Mouse (Mus musculus): ENCODE data around the gene Fam122b. TPM values are rescaled to one million over a fixed set of nuclear protein-coding genes. Genes with fewer than 3 reads are reported as not detected.

Gene Fam122b
- 1 to 10 TPM; 5.6 to 6.1 TPM for total RNA-seq (2023)

DNA sequence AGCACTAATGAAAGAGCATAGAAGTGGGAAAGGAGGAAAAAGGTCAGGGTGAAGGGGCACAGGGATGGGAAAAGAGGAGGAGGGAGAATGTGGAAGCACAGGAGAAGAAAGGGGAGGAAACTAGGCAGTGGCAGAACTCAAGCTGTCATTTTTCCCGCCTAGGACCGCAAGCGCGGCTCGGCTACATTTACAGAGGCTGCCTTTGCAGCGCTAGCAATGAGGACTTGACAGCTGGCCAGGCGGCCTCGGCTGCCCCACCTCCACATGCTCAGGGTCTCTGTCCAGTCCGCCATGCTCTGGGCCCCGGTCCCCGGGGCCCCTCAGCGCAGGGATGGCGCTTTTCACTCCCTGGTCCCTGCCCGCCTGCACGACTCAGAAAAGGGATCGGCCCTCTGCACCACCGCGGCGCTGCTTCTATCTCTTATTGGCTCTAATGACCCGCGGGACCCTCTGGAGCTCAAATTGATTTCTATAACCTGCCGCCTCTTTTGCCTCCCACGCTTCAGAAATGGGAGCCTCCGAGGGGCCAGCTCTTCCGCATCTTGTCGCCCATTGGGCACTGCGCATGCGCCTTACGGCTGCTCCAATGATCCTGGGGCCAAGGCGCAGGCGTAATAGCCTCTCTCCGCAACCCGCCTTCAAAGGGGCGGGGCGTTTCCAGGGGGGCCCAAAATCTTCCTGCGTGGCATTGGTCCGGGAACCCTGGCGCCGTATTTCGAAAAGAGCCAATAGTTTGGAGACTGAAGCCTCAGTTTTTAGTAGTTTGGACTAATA lies at the start of gene Fam122b:
TSS of gene Fam122b (minus strand) at position 517 of the 774 bp plus-strand sequence.

DNA sequence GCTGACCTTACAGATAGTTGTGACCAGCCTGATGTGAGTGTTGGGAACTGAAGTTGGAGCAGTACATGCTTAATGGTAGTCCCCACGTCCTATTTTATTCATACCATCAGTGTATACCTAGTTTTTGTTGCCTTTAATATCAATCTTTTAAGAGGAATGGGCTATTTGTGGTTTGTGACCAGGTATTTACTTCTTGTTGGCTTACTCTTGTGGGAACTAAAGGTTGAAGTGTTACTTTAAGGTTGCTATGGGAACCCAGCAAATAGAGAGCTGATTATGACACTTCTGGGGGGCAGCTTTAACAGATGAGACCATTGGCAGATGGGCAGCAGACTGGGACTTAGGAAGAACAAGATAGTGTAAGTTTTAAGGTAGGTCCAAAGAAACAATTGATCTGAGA lies 3.5 kb upstream of the Fam122b start, which contains the start of gene Fam122c:
TSS of gene Fam122c (plus strand) at position 301 of the 400 bp plus-strand sequence.

DNA sequence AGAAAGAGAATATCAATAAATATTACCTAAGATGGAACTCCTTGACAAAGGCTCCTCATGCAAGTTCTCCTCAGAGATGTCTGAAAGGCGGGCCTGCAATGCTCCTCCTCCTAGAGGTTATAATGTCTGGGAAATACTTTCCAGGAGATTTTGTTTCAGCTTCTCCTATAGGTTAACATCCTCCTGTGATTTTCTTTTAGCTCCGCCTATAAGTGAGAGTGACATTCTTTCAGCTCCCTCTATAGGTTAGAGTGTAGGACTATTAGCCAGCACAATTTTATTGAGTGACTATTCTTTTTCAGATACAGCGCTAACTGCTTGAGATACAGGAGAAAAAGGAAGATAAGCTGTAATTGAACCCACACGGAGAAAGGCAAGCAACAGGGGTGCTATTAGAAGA lies 29.6 kb downstream of the Fam122b start, which contains the start of gene Plac1:
TSS of gene Plac1 (minus strand) at position 101 of the 400 bp plus-strand sequence.

Other genes starting within 250 kb of the Fam122b start
- not detected for gene Plac1, start 29.7 kb downstream of the Fam122b start, total RNA-seq (2023)
- gene Fam122c, start 3.6 kb upstream of the Fam122b start, total RNA-seq (2023): not detected
- gene Mospd1, start 100.7 kb upstream of the Fam122b start, total RNA-seq (2023): 10 to 100 TPM; 21.6 to 22.0 TPM
- gene Etd, start 165.1 kb upstream of the Fam122b start, total RNA-seq (2023): not detected

Data from neutrophil, adult 59 days (primary cell).